Comparison of ENCODE assay signal across 10 mouse cellular contexts in the genomic region with DNA sequence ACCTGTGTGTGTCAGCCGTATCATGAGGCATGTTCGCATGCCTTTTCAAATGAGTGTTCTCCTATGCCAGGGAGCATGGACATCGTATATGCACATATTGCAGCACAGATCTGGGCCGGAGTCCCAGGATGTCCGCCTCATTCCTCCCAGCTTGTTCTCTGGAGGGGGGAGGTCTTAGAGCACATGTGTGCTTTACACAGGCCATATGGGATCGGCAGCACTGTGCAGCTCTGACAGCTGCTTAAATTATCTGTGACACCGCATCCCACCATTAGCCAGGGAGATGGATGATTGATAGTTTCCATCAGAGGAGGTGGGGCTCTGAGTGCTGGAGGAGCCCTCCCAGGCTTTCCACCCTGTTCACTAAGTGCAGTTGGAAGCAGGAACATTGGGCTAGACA. TPM values are rescaled to one million over a fixed set of nuclear protein-coding genes. Genes with fewer than 3 reads are reported as not detected.
A peak's percentile ranks its signal among the peaks of the same experiment; 100 is the strongest.
DNase-seq lines count a peak whose midpoint lies in the region; ATAC-seq and TF ChIP-seq lines count a peak whose summit lies in the region.
"Had no signal": no experiment of that assay in that cellular context is flagged by ENCODE, and none has a peak within 500 bp of the region (broad histone marks: within the 10 kb centered on the region; RNA-seq: fewer than 3 reads in every experiment).

No protein-coding gene starts in this region.

- TF ChIP-seq POLR2A in cerebellum, adult 2 months (IDR thresholded peaks at IDR 0.05; ENCODE audit: borderline replicate concordance, insufficient read depth, low read length): no peak

- H3K27me3 ChIP-seq in embryonic facial prominence, embryonic 11.5 days (ENCODE audit: control insufficient read depth, insufficient read depth, low read length): no peaks in the 10 kb centered on the region
- no peaks in the 10 kb centered on the region for H3K27me3 ChIP-seq in embryonic facial prominence, embryonic 10.5 days (replicated peaks; ENCODE audit: low read depth, poor library complexity, severe bottlenecking)
- no peaks in the 10 kb centered on the region for H3K27me3 ChIP-seq in intestine, embryonic 15.5 days (replicated peaks)
- no peaks in the 10 kb centered on the region for H3K27me3 ChIP-seq in stomach, embryonic 15.5 days (replicated peaks)
- H3K27me3 ChIP-seq in cerebellum, adult 2 months (ENCODE audit: control insufficient read depth, insufficient read depth, low read length): no peaks in the 10 kb centered on the region

- no peak overlapping the region for H3K9ac ChIP-seq in embryonic facial prominence, embryonic 11.5 days (replicated peaks; ENCODE audit: low read length)
- no peak overlapping the region for H3K9ac ChIP-seq in intestine, embryonic 15.5 days
- no peak overlapping the region for H3K9ac ChIP-seq in stomach, embryonic 15.5 days

- no peaks in the 10 kb centered on the region for H3K36me3 ChIP-seq in embryonic facial prominence, embryonic 11.5 days (replicated peaks; ENCODE audit: control insufficient read depth, insufficient read depth, low read depth, low read length)
- no peaks in the 10 kb centered on the region for H3K36me3 ChIP-seq in embryonic facial prominence, embryonic 10.5 days (replicated peaks)
- H3K36me3 ChIP-seq in intestine, embryonic 15.5 days: no peaks in the 10 kb centered on the region
- no peaks in the 10 kb centered on the region for H3K36me3 ChIP-seq in stomach, embryonic 15.5 days

- no peaks in the 10 kb centered on the region for H3K9me3 ChIP-seq in embryonic facial prominence, embryonic 11.5 days (replicated peaks; ENCODE audit: control insufficient read depth, low read length)
- no peaks in the 10 kb centered on the region for H3K9me3 ChIP-seq in embryonic facial prominence, embryonic 10.5 days
- H3K9me3 ChIP-seq in intestine, embryonic 15.5 days: no peaks in the 10 kb centered on the region
- H3K9me3 ChIP-seq in stomach, embryonic 15.5 days: no peaks in the 10 kb centered on the region

- DNase-seq in embryonic facial prominence, embryonic 11.5 days (ENCODE audit: low spot score): no peak
- DNase-seq in embryonic facial prominence, embryonic 10.5 days (ENCODE audit: low spot score): no peak
- peak; percentile 19 to 76 for DNase-seq in lung, postnatal 4 days
- DNase-seq in lung, postnatal 10 days: no peak
- no peak for DNase-seq in cerebellum, adult 2 months
- DNase-seq in gastrocnemius, postnatal 4 days (ENCODE audit: low spot score in 2 of 2): no peak
- DNase-seq: gastrocnemius, postnatal 14 days; liver had no signal

- H3K4me1 ChIP-seq in embryonic facial prominence, embryonic 11.5 days (ENCODE audit: control insufficient read depth, insufficient read depth, low read length): no peaks in the 10 kb centered on the region
- H3K4me1 ChIP-seq in embryonic facial prominence, embryonic 10.5 days: peaks cover 20% of the 10 kb centered on the region
- 0 out of 2 replicates have a peak, but pooled peaks cover 9% of the 10 kb centered on the region for H3K4me1 ChIP-seq in intestine, embryonic 15.5 days (replicated peaks)
- H3K4me1 ChIP-seq in stomach, embryonic 15.5 days: peaks cover 10% of the 10 kb centered on the region
- peaks cover 10% of the 10 kb centered on the region for H3K4me1 ChIP-seq in cerebellum, adult 2 months (ENCODE audit: control insufficient read depth, insufficient read depth, low read length)

- no peak for TF ChIP-seq CTCF in cerebellum, adult 2 months (IDR thresholded peaks at IDR 0.05; ENCODE audit: borderline replicate concordance, insufficient read depth, low read depth, low read length)

- H3K4me3 ChIP-seq in embryonic facial prominence, embryonic 11.5 days (ENCODE audit: low read depth, low read length): no peak overlapping the region
- no peak overlapping the region for H3K4me3 ChIP-seq in embryonic facial prominence, embryonic 10.5 days
- no peak overlapping the region for H3K4me3 ChIP-seq in intestine, embryonic 15.5 days (replicated peaks)
- H3K4me3 ChIP-seq in stomach, embryonic 15.5 days (replicated peaks): no peak overlapping the region
- no peak overlapping the region for H3K4me3 ChIP-seq in cerebellum, adult 2 months (replicated peaks; ENCODE audit: insufficient read depth, low read depth, low read length)

- H3K4me2 ChIP-seq in embryonic facial prominence, embryonic 11.5 days (ENCODE audit: low read depth, low read length): no peak overlapping the region
- no peak overlapping the region for H3K4me2 ChIP-seq in intestine, embryonic 15.5 days (replicated peaks)
- no peak overlapping the region; the same call in 1 of the 2 replicates for H3K4me2 ChIP-seq in stomach, embryonic 15.5 days

- H3K27ac ChIP-seq in embryonic facial prominence, embryonic 11.5 days (replicated peaks; ENCODE audit: low read depth, low read length): no peak overlapping the region
- no peak overlapping the region for H3K27ac ChIP-seq in embryonic facial prominence, embryonic 10.5 days (replicated peaks)
- no peak overlapping the region for H3K27ac ChIP-seq in intestine, embryonic 15.5 days
- H3K27ac ChIP-seq in stomach, embryonic 15.5 days: no peak overlapping the region
- no peak overlapping the region for H3K27ac ChIP-seq in cerebellum, adult 2 months (ENCODE audit: insufficient read depth, low read length)

- 70% methylated on average over 7 of the region's 7 CpGs for WGBS in embryonic facial prominence, embryonic 11.5 days
- WGBS in embryonic facial prominence, embryonic 10.5 days: 68% methylated on average over 7 of the region's 7 CpGs
- WGBS in intestine, embryonic 15.5 days: 61% methylated on average over 7 of the region's 7 CpGs
- 46% methylated on average over 7 of the region's 7 CpGs for WGBS in stomach, embryonic 15.5 days
- 35% methylated on average over 7 of the region's 7 CpGs for WGBS in cerebellum, adult 2 months

- ATAC-seq in embryonic facial prominence, embryonic 11.5 days (replicated peaks; ENCODE audit: insufficient number of reproducible peaks, low FRiP score, low TSS enrichment, low read depth): peak; percentile 92
- peak; percentile 58 for ATAC-seq in intestine, embryonic 15.5 days
- peak; percentile 50; the same call in 1 of the 2 replicates for ATAC-seq in stomach, embryonic 15.5 days (ENCODE audit: insufficient read depth, low FRiP score, low read depth)

RNA-seq across cellular contexts. Expression of gene Tiam2, which starts 12.4 kb away (rescaled TPM):
- polyA plus RNA-seq in embryonic facial prominence, embryonic 11.5 days (2014; fragmentation: Nextera tagmentation; extraction: Ambion mirVana): 8.9 and 11.9 TPM in 2 replicates
- 6.0 and 7.7 TPM in 2 replicates for polyA plus RNA-seq in embryonic facial prominence, embryonic 10.5 days (2016; fragmentation: Nextera tagmentation; extraction: Ambion mirVana)
- 3.4 and 3.8 TPM in 2 replicates for polyA plus RNA-seq in intestine, embryonic 15.5 days (2015; fragmentation: Nextera tagmentation; extraction: Ambion mirVana)
- polyA plus RNA-seq in stomach, embryonic 15.5 days (2015; fragmentation: Nextera tagmentation; extraction: Ambion mirVana): 4.0 TPM in 2 replicates
- polyA plus RNA-seq in cerebellum, adult 2 months (2012; rRNA removed): 5.4 and 6.2 TPM in 2 replicates
- 1 to 10 TPM; 8.4 to 9.7 TPM for total RNA-seq in gastrocnemius, postnatal 4 days (2021)

Comparison
In these comparisons a context has a peak if more than half of its experiments do, and no peak if none do; other contexts are left out.
1. DNase-seq: peak in lung, postnatal 4 days (2 of 2); none in embryonic facial prominence, embryonic 11.5 days (single experiment), embryonic facial prominence, embryonic 10.5 days (single experiment), lung, postnatal 10 days (single experiment), cerebellum, adult 2 months (0 of 2) and gastrocnemius, postnatal 4 days (0 of 2).
2. Peak in every context shown above with its lines, with median percentiles within 50 percentile points of each other: ATAC-seq.